Mouse (Mus musculus) cerebellum, postnatal 25 days (tissue): ENCODE measurements around the gene Prpf40b.

ENCODE experiments used
- DNase-seq, 2 experiments: peaks; one replicate each; pipeline ENCODE4 v3.0.0; 2021; ENCODE audit warnings: mixed read lengths in 2 of 2

The Prpf40b gene

GRCm38 (mm10) chr15:99294287-99294686 is 600 bp upstream of the Prpf40b start:
- peak in 1 of 2 experiments; percentile 18 for DNase-seq

- peak; percentile 55 to 65 for DNase-seq
Observed at GRCm38 (mm10) chr15:99295484-99295981, 646 bp downstream of the Prpf40b start, which contains the start of gene Fam186b. TSS of gene Fam186b (minus strand) at chr15:99295888.

GRCm38 (mm10) chr15:99296213-99296612 is 1.3 kb downstream of the Prpf40b start:
- DNase-seq = peak in 1 of 2 experiments; percentile 53

GRCm38 (mm10) chr15:99307476-99307875 is 12.6 kb downstream of the Prpf40b start:
- DNase-seq = no peak

GRCm38 (mm10) chr15:99309549-99309948 is 14.7 kb downstream of the Prpf40b start:
- no peak for DNase-seq

GRCm38 (mm10) chr15:99310617-99311016 is 15.7 kb downstream of the Prpf40b start:
- DNase-seq = no peak

- no peak for DNase-seq
Observed at GRCm38 (mm10) chr15:99314891-99315290, 20.0 kb downstream of the Prpf40b start.

- peak; percentile 78 to 86 for DNase-seq
Observed at GRCm38 (mm10) chr15:99316314-99317266, 21.7 kb downstream of the Prpf40b start.

- no peak for DNase-seq
Observed at GRCm38 (mm10) chr15:99317267-99317651, 22.4 kb downstream of the Prpf40b start.

GRCm38 (mm10) chr15:99318071-99318470 is 23.2 kb downstream of the Prpf40b start:
- DNase-seq = no peak

- peak; percentile 66 to 69 for DNase-seq
Observed at GRCm38 (mm10) chr15:99318861-99319410, 24.0 kb downstream of the Prpf40b start.

GRCm38 (mm10) chr15:99319411-99319871 is 24.6 kb downstream of the Prpf40b start:
- peak in 1 of 2 experiments; percentile 41 for DNase-seq

GRCm38 (mm10) chr15:99320168-99320674 is 25.3 kb downstream of the Prpf40b start:
- DNase-seq = no peak

- DNase-seq = no peak
Observed at GRCm38 (mm10) chr15:99320978-99321377, 26.1 kb downstream of the Prpf40b start.

GRCm38 (mm10) chr15:99324151-99324550 is 29.3 kb downstream of the Prpf40b start:
- no peak for DNase-seq

GRCm38 (mm10) chr15:99325598-99325997 is 30.7 kb downstream of the Prpf40b start:
- peak in 1 of 2 experiments; percentile 41 for DNase-seq

- no peak for DNase-seq
Observed at GRCm38 (mm10) chr15:99326407-99326806, 31.5 kb downstream of the Prpf40b start.

- DNase-seq = no peak
Observed at GRCm38 (mm10) chr15:99326959-99327358, 32.1 kb downstream of the Prpf40b start.

- no peak for DNase-seq
Observed at GRCm38 (mm10) chr15:99328011-99328410, 33.1 kb downstream of the Prpf40b start.

GRCm38 (mm10) chr15:99330324-99330723 is 35.4 kb downstream of the Prpf40b start:
- DNase-seq = no peak

GRCm38 (mm10) chr15:99331341-99331740 is 36.5 kb downstream of the Prpf40b start:
- DNase-seq = no peak

- no peak for DNase-seq
Observed at GRCm38 (mm10) chr15:99332111-99332510, 37.2 kb downstream of the Prpf40b start.

GRCm38 (mm10) chr15:99332921-99333675 is 38.2 kb downstream of the Prpf40b start:
- no peak for DNase-seq
